Mouse (Mus musculus): ENCODE measurements around the gene Mylk. TPM values are rescaled to one million over a fixed set of nuclear protein-coding genes. Genes with fewer than 3 reads are reported as not detected.
A peak's percentile ranks its signal among the peaks of the same experiment; 100 is the strongest.

The Mylk gene
- total RNA-seq, 2 experiments from 2014 or later = 30.8 to 35.8 TPM

GRCm38 (mm10) chr16:34962322-34962721, 217.3 kb downstream of the Mylk start:
- intact Hi-C loops (cut with DNase I; ENCODE audit: low total_unique reads) = no loop called here
- DNase-seq = peak; percentile 44

GRCm38 (mm10) chr16:34963008-34963407, 218.0 kb downstream of the Mylk start:
- intact Hi-C loops (cut with DNase I; ENCODE audit: low total_unique reads) = no loop called here
- DNase-seq = no peak

- no peak for DNase-seq
- intact Hi-C loops (cut with DNase I; ENCODE audit: low total_unique reads) = loop anchor here (5.0 kb wide), 1 partner anchor 44 kb away; no protein-coding TSS in a partner anchor
Observed at GRCm38 (mm10) chr16:34966620-34967081, 221.6 kb downstream of the Mylk start.

- DNase-seq = peak; percentile 82
Observed at GRCm38 (mm10) chr16:34967120-34967800, 222.2 kb downstream of the Mylk start.

GRCm38 (mm10) chr16:34968181-34968580, 223.2 kb downstream of the Mylk start:
- no peak for DNase-seq
- intact Hi-C loops (cut with DNase I; ENCODE audit: low total_unique reads) = loop anchor here (5.0 kb wide), 1 partner anchor 46 kb away; no protein-coding TSS in a partner anchor

More at GRCm38 (mm10) chr16:34967120-34967800, 222.2 kb downstream of the Mylk start:
- intact Hi-C loops (cut with DNase I; ENCODE audit: low total_unique reads) = loop anchor here (5.0 kb wide), 1 partner anchor 45 kb away; no protein-coding TSS in a partner anchor

GRCm38 (mm10) chr16:34972471-34972870, 227.5 kb downstream of the Mylk start:
- intact Hi-C loops (cut with DNase I; ENCODE audit: low total_unique reads) = no loop called here
- no peak for DNase-seq

GRCm38 (mm10) chr16:34975544-34975943, 230.5 kb downstream of the Mylk start:
- intact Hi-C loops (cut with DNase I; ENCODE audit: low total_unique reads) = no loop called here
- no peak for DNase-seq

- intact Hi-C loops (cut with DNase I; ENCODE audit: low total_unique reads) = no loop called here
Observed at GRCm38 (mm10) chr16:34976630-34977029, 231.6 kb downstream of the Mylk start.

GRCm38 (mm10) chr16:34978018-34978417, 233.0 kb downstream of the Mylk start:
- intact Hi-C loops (cut with DNase I; ENCODE audit: low total_unique reads) = no loop called here
- DNase-seq = no peak

More at GRCm38 (mm10) chr16:34976630-34977029, 231.6 kb downstream of the Mylk start:
- DNase-seq = no peak

- intact Hi-C loops (cut with DNase I; ENCODE audit: low total_unique reads) = no loop called here
- no peak for DNase-seq
Observed at GRCm38 (mm10) chr16:34981009-34981408, 236.0 kb downstream of the Mylk start.

- intact Hi-C loops (cut with DNase I; ENCODE audit: low total_unique reads) = no loop called here
- DNase-seq = no peak
Observed at GRCm38 (mm10) chr16:34984203-34985030, 239.4 kb downstream of the Mylk start.

GRCm38 (mm10) chr16:34985031-34985346, 240.0 kb downstream of the Mylk start:
- DNase-seq = no peak
- intact Hi-C loops (cut with DNase I; ENCODE audit: low total_unique reads) = no loop called here

GRCm38 (mm10) chr16:34986211-34986825, 241.3 kb downstream of the Mylk start:
- intact Hi-C loops (cut with DNase I; ENCODE audit: low total_unique reads) = no loop called here
- no peak for DNase-seq

- intact Hi-C loops (cut with DNase I; ENCODE audit: low total_unique reads) = no loop called here
- no peak for DNase-seq
Observed at GRCm38 (mm10) chr16:34991365-34991764, 246.4 kb downstream of the Mylk start.

GRCm38 (mm10) chr16:34992854-34993253, 247.8 kb downstream of the Mylk start:
- intact Hi-C loops (cut with DNase I; ENCODE audit: low total_unique reads) = no loop called here
- DNase-seq = no peak

- DNase-seq = no peak
- intact Hi-C loops (cut with DNase I; ENCODE audit: low total_unique reads) = no loop called here
Observed at GRCm38 (mm10) chr16:34993694-34994330, 248.8 kb downstream of the Mylk start.

- no peak for DNase-seq
- intact Hi-C loops (cut with DNase I; ENCODE audit: low total_unique reads) = no loop called here
Observed at GRCm38 (mm10) chr16:34994641-34995141, 249.7 kb downstream of the Mylk start.

GRCm38 (mm10) chr16:34996133-34996532, 251.1 kb downstream of the Mylk start:
- peak; percentile 66 for DNase-seq
- intact Hi-C loops (cut with DNase I; ENCODE audit: low total_unique reads) = no loop called here

GRCm38 (mm10) chr16:34997052-34997451, 252.0 kb downstream of the Mylk start:
- no peak for DNase-seq
- intact Hi-C loops (cut with DNase I; ENCODE audit: low total_unique reads) = no loop called here
